Mouse (Mus musculus): Measurements from ENCODE around the gene Avpr2.
A peak's percentile ranks its signal among the peaks of the same experiment; 100 is the strongest.

Gene Avpr2

GRCm38 (mm10) chrX:73918631-73919030 is 26.7 kb downstream of the Avpr2 start:
- DNase-seq, result no peak

- no peak for DNase-seq
Measured at GRCm38 (mm10) chrX:73921285-73921822, 29.5 kb downstream of the Avpr2 start.

GRCm38 (mm10) chrX:73921823-73922549 is 30.1 kb downstream of the Avpr2 start, which contains the start of the genes Arhgap4 and Naa10:
Gene Arhgap4, minus strand, starts transcription at chrX:73921870.
Gene Naa10, minus strand, starts transcription at chrX:73921944.
- peak; percentile 95 for DNase-seq

- DNase-seq, result no peak
Measured at GRCm38 (mm10) chrX:73922550-73922882, 30.6 kb downstream of the Avpr2 start.

- peak; percentile 82 for DNase-seq
Measured at GRCm38 (mm10) chrX:73930402-73931062, 38.6 kb downstream of the Avpr2 start, which contains the start of gene Renbp. Gene Renbp, minus strand, starts transcription at chrX:73930850.

GRCm38 (mm10) chrX:73931871-73932270 is 40.0 kb downstream of the Avpr2 start:
- DNase-seq, result no peak

GRCm38 (mm10) chrX:73941860-73942259 is 50.0 kb downstream of the Avpr2 start:
- DNase-seq, result no peak

GRCm38 (mm10) chrX:73942294-73942693 is 50.4 kb downstream of the Avpr2 start:
- no peak for DNase-seq
